Mouse (Mus musculus) G1E (cell line): ENCODE results near the gene Rsl24d1.

Experiments used
- CTCF ChIP-seq: IDR thresholded peaks from 2 replicates; pipeline ENCODE4 v1.5.1; 2012; ENCODE audit warnings: low read depth, low read length, inconsistent platforms, mixed read lengths
- GATA1 ChIP-seq: IDR thresholded peaks from 2 replicates; pipeline ENCODE4 v1.6.1; 2012; ENCODE audit warnings: borderline replicate concordance, low read length, inconsistent platforms, mixed read lengths
- GATA2 ChIP-seq: IDR thresholded peaks from 2 replicates; pipeline ENCODE4 v1.6.1; 2012; ENCODE audit warnings: low read depth, low read length, inconsistent platforms, borderline replicate concordance
- POLR2AphosphoS5 ChIP-seq: IDR thresholded peaks from 2 replicates; pipeline ENCODE4 v1.6.1; 2012; ENCODE audit warnings: low read depth, low read length, inconsistent platforms; ENCODE audit not compliant: insufficient replicate concordance
- TAL1 ChIP-seq: conservative IDR thresholded peaks from 2 replicates; pipeline ENCODE4 v1.6.1; 2012; ENCODE audit warnings: low read depth, low read length, inconsistent platforms, mixed read lengths

- TF ChIP-seq CTCF = no peak
- TF ChIP-seq TAL1 = no peak
- TF ChIP-seq POLR2AphosphoS5 = no peak
- TF ChIP-seq GATA1 = no peak
- TF ChIP-seq GATA2 = no peak
Observed at GRCm38 (mm10) chr9:73127457-73127856, 14.2 kb downstream of the Rsl24d1 start.
